27 mouse cellular contexts compared by ENCODE assay signal in genomic region chr8:41970536-41970935, GRCm38 (mm10).
"Had no signal": no experiment of that assay in that cellular context is flagged by ENCODE, and none has a peak within 500 bp of the region (broad histone marks: within the 10 kb centered on the region; RNA-seq: fewer than 3 reads in every experiment).

No protein-coding gene starts in this region.

- H3K27me3 ChIP-seq: heart, embryonic 13.5 days; heart, embryonic 15.5 days; hindbrain, embryonic 13.5 days; kidney, embryonic 15.5 days; limb, embryonic 13.5 days; limb, embryonic 15.5 days; liver, embryonic 12.5 days had no signal

- ATAC-seq: hindbrain, embryonic 16.5 days; intestine, embryonic 16.5 days; liver, embryonic 12.5 days had no signal

- H3K36me3 ChIP-seq: heart, embryonic 13.5 days; heart, embryonic 15.5 days; hindbrain, embryonic 13.5 days; kidney, embryonic 15.5 days; limb, embryonic 13.5 days; limb, embryonic 15.5 days; liver, embryonic 12.5 days had no signal

- H3K9ac ChIP-seq: heart, embryonic 13.5 days; heart, embryonic 15.5 days; hindbrain, embryonic 13.5 days; kidney, embryonic 15.5 days; limb, embryonic 13.5 days; limb, embryonic 15.5 days; liver, embryonic 12.5 days; liver, embryonic 14.5 days had no signal

- H3K9me3 ChIP-seq: heart, embryonic 13.5 days; heart, embryonic 15.5 days; hindbrain, embryonic 13.5 days; kidney, embryonic 15.5 days; limb, embryonic 13.5 days; limb, embryonic 15.5 days; liver, embryonic 12.5 days had no signal

- H3K4me3 ChIP-seq: gastrocnemius, adult 2 months; heart, adult 2 months; heart, embryonic 13.5 days; heart, embryonic 15.5 days; hindbrain, embryonic 13.5 days; kidney, embryonic 15.5 days; limb, embryonic 13.5 days; limb, embryonic 15.5 days; liver, embryonic 12.5 days had no signal

- DNase-seq: gastrocnemius, adult 2 months; gastrocnemius, postnatal 14 days; gastrocnemius, postnatal 36 days; heart, adult 11 months; heart, adult 2 months; heart, postnatal 14 days; heart, postnatal 36 days; kidney, adult 11 months; kidney, adult 2 months; kidney, adult 9 months; kidney, postnatal 14 days; kidney, postnatal 36 days; layer of hippocampus, adult 9-11 months; layer of hippocampus, postnatal 36 days; left cerebral cortex, postnatal 4 days had no signal

- H3K4me2 ChIP-seq: heart, embryonic 11.5 days; heart, embryonic 13.5 days; heart, embryonic 15.5 days; hindbrain, embryonic 13.5 days; kidney, embryonic 15.5 days; limb, embryonic 13.5 days; limb, embryonic 15.5 days; liver, embryonic 12.5 days had no signal

- H3K27ac ChIP-seq: gastrocnemius, adult 2 months; heart, adult 2 months; heart, embryonic 13.5 days; heart, embryonic 15.5 days; hindbrain, embryonic 13.5 days; kidney, embryonic 15.5 days; kidney, postnatal 0 days; limb, embryonic 13.5 days; limb, embryonic 15.5 days; liver, embryonic 12.5 days; liver, embryonic 14.5 days had no signal

- H3K4me1 ChIP-seq: heart, embryonic 13.5 days; heart, embryonic 15.5 days; hindbrain, embryonic 13.5 days; kidney, embryonic 15.5 days; limb, embryonic 13.5 days; limb, embryonic 15.5 days; liver, embryonic 12.5 days had no signal
